Mouse (Mus musculus): ENCODE data around the gene Susd2. TPM values are rescaled to one million over a fixed set of nuclear protein-coding genes. Genes with fewer than 3 reads are reported as not detected.

Gene Susd2
- polyA plus RNA-seq, 1 experiment from 2014 or later, result 2.1 TPM

DNA sequence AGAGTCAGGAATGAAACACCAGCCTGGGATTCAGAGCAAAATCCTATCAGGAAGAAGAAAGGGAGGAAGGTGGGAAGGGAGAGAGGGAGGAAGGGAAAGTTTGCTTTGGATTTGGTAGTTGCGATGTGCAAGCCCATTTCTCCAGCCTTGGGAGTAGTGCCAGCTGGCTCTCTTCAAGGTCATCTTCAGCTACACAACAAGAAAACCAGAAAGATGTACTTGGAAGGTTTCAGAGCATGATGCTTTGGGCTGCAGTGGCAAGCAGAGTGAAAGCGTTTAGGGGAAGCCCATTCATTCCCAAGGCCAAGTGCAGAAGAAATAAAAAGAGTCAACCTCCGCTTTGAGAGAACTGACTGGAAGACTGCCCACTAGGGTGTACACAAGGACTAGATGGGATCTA, 16.3 kb downstream of the Susd2 start:
- no peak for ATAC-seq (replicated peaks; ENCODE audit: insufficient number of reproducible peaks, low FRiP score, low TSS enrichment)
- H3K4me1 ChIP-seq (ENCODE audit: control insufficient read depth, insufficient read depth, low read length), result no peaks in the 10 kb centered on the region
- 81% methylated on average over 3 of the region's 3 CpGs for WGBS (ENCODE audit: insufficient replicate concordance)

GRCm38 (mm10) chr10:75626991-75627390, 16.8 kb downstream of the Susd2 start:
- no peak for ATAC-seq (replicated peaks; ENCODE audit: insufficient number of reproducible peaks, low FRiP score, low TSS enrichment)
- WGBS (ENCODE audit: insufficient replicate concordance), result 56% methylated on average over 3 of the region's 3 CpGs

More for the DNA sequence above, 16.3 kb downstream of the Susd2 start:
- H3K9me3 ChIP-seq (replicated peaks; ENCODE audit: control insufficient read depth, low read length), result no peaks in the 10 kb centered on the region
- no peak overlapping the region for H3K4me2 ChIP-seq
- H3K27me3 ChIP-seq (ENCODE audit: control insufficient read depth, insufficient read depth, low read length), result no peaks in the 10 kb centered on the region
- H3K27ac ChIP-seq (ENCODE audit: low read depth, low read length), result no peak overlapping the region
- no peaks in the 10 kb centered on the region for H3K36me3 ChIP-seq (ENCODE audit: control insufficient read depth, insufficient read depth, low read length)
- H3K4me3 ChIP-seq (ENCODE audit: low read depth, low read length), result no peak overlapping the region
- no peak overlapping the region for H3K9ac ChIP-seq (ENCODE audit: low read depth, low read length)

DNA sequence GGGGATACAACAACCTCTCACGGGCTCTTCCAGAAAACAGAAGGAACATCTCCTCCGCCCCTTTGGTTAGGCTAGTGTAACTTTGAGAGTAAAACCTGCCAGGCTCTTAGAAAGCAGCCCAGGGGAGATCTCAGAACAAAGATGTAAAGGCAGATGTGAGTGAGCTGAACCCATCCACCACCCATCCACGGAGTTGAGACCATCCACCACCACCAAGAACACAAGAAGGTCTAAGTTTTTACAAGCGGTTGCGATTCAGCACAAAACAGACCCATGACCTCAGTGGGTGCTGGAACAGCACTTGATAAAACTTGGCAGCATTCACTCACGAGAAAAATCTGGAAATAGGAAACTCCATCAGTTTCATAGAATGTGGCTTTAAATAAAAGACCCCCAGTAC, 17.9 kb downstream of the Susd2 start:
- Histone ChIP-seq H3K36me3 (ENCODE audit: control insufficient read depth, insufficient read depth, low read length) (no peaks in the 10 kb centered on the region), H3K27me3 (ENCODE audit: control insufficient read depth, insufficient read depth, low read length) (no peaks in the 10 kb centered on the region), H3K4me3 (ENCODE audit: low read depth, low read length) (no peak overlapping the region), H3K4me2 (no peak overlapping the region), H3K4me1 (ENCODE audit: control insufficient read depth, insufficient read depth, low read length) (no peaks in the 10 kb centered on the region), H3K9ac (ENCODE audit: low read depth, low read length) (no peak overlapping the region), H3K27ac (ENCODE audit: low read depth, low read length) (no peak overlapping the region), H3K9me3 (replicated peaks; ENCODE audit: control insufficient read depth, low read length) (no peaks in the 10 kb centered on the region)
- 46% methylated on average over 6 of the region's 6 CpGs for WGBS (ENCODE audit: insufficient replicate concordance)
- no peak for ATAC-seq (replicated peaks; ENCODE audit: insufficient number of reproducible peaks, low FRiP score, low TSS enrichment)

More at GRCm38 (mm10) chr10:75626991-75627390, 16.8 kb downstream of the Susd2 start:
- Histone ChIP-seq H3K9me3 (replicated peaks; ENCODE audit: control insufficient read depth, low read length) (no peaks in the 10 kb centered on the region), H3K36me3 (ENCODE audit: control insufficient read depth, insufficient read depth, low read length) (no peaks in the 10 kb centered on the region), H3K27ac (ENCODE audit: low read depth, low read length) (no peak overlapping the region), H3K4me2 (no peak overlapping the region), H3K4me1 (ENCODE audit: control insufficient read depth, insufficient read depth, low read length) (no peaks in the 10 kb centered on the region), H3K9ac (ENCODE audit: low read depth, low read length) (no peak overlapping the region), H3K27me3 (ENCODE audit: control insufficient read depth, insufficient read depth, low read length) (no peaks in the 10 kb centered on the region), H3K4me3 (ENCODE audit: low read depth, low read length) (no peak overlapping the region)

DNA sequence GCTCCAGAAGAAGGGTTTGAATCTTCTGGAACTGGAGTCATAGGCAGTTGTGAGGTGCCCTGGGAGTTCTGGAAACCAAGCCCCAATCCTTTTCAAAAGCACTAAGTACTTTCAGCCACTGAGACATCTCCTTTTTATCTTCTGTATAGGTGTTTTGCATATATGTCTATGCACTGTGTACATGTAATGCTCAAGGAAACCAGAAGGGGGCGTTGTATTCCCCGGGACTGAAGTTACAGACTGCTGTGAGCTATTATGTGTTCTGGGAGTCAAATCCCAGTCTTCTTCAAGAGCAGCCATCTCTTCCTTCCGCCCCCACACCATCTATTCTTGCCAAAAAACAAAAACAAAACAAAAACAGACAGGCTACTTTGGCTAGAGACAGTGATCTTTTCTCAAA, 23.0 kb downstream of the Susd2 start:
- Histone ChIP-seq H3K9ac (ENCODE audit: low read depth, low read length) (no peak overlapping the region), H3K27me3 (ENCODE audit: control insufficient read depth, insufficient read depth, low read length) (no peaks in the 10 kb centered on the region), H3K27ac (ENCODE audit: low read depth, low read length) (no peak overlapping the region), H3K36me3 (ENCODE audit: control insufficient read depth, insufficient read depth, low read length) (no peaks in the 10 kb centered on the region), H3K4me2 (no peak overlapping the region), H3K4me1 (ENCODE audit: control insufficient read depth, insufficient read depth, low read length) (no peaks in the 10 kb centered on the region), H3K4me3 (ENCODE audit: low read depth, low read length) (no peak overlapping the region), H3K9me3 (replicated peaks; ENCODE audit: control insufficient read depth, low read length) (no peaks in the 10 kb centered on the region)
- 48% methylated on average over 3 of the region's 3 CpGs for WGBS (ENCODE audit: insufficient replicate concordance)
- no peak for ATAC-seq (replicated peaks; ENCODE audit: insufficient number of reproducible peaks, low FRiP score, low TSS enrichment)

- 78% methylated on average over 4 of the region's 4 CpGs for WGBS (ENCODE audit: insufficient replicate concordance)
- H3K4me2 ChIP-seq, result no peak overlapping the region
- no peaks in the 10 kb centered on the region for H3K27me3 ChIP-seq (ENCODE audit: control insufficient read depth, insufficient read depth, low read length)
- H3K36me3 ChIP-seq (ENCODE audit: control insufficient read depth, insufficient read depth, low read length), result no peaks in the 10 kb centered on the region
- no peaks in the 10 kb centered on the region for H3K4me1 ChIP-seq (ENCODE audit: control insufficient read depth, insufficient read depth, low read length)
- H3K4me3 ChIP-seq (ENCODE audit: low read depth, low read length), result no peak overlapping the region
- no peak overlapping the region for H3K9ac ChIP-seq (ENCODE audit: low read depth, low read length)
- H3K27ac ChIP-seq (ENCODE audit: low read depth, low read length), result no peak overlapping the region
- ATAC-seq (replicated peaks; ENCODE audit: insufficient number of reproducible peaks, low FRiP score, low TSS enrichment), result no peak
- H3K9me3 ChIP-seq (replicated peaks; ENCODE audit: control insufficient read depth, low read length), result no peaks in the 10 kb centered on the region
Measured at GRCm38 (mm10) chr10:75616044-75616443, 27.8 kb downstream of the Susd2 start.

- H3K4me1 ChIP-seq (ENCODE audit: control insufficient read depth, insufficient read depth, low read length), result peaks cover 1% of the 10 kb centered on the region; the same call in 1 of the 2 replicates
- no peaks in the 10 kb centered on the region for H3K9me3 ChIP-seq (replicated peaks; ENCODE audit: control insufficient read depth, low read length)
- H3K4me3 ChIP-seq (ENCODE audit: low read depth, low read length), result no peak overlapping the region
- H3K9ac ChIP-seq (ENCODE audit: low read depth, low read length), result no peak overlapping the region
- 0 out of 2 replicates have a peak, but pooled peaks cover 2% of the 10 kb centered on the region for H3K36me3 ChIP-seq (ENCODE audit: control insufficient read depth, insufficient read depth, low read length)
- no peak for ATAC-seq (replicated peaks; ENCODE audit: insufficient number of reproducible peaks, low FRiP score, low TSS enrichment)
- 0 out of 2 replicates have a peak, but pooled peaks cover 4% of the 10 kb centered on the region for H3K27me3 ChIP-seq (ENCODE audit: control insufficient read depth, insufficient read depth, low read length)
- no peak overlapping the region for H3K27ac ChIP-seq (ENCODE audit: low read depth, low read length)
- WGBS (ENCODE audit: insufficient replicate concordance), result 36% methylated on average over 7 of the region's 7 CpGs
- no peak overlapping the region for H3K4me2 ChIP-seq
Measured at GRCm38 (mm10) chr10:75610486-75610885, 33.3 kb downstream of the Susd2 start.

DNA sequence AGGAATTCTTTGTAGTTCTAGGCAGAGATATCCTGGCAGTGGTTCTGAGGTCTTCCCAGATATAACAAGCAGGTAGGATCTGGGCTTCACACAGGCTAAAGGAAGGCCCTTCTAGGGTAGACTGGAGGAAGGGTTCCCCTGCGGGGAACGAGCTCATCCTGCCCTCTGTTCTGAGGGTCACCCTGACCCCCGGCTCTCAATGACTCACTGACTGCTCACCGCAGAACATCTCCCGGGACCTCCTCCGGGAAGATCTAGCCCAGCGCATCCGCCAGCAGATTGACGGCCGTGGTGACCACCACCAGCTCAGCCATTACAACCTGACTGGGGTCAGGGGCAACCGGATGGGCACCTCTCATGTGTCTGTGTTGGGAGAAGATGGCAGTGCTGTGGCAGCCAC, 34.8 kb downstream of the Susd2 start:
- no peak for ATAC-seq (replicated peaks; ENCODE audit: insufficient number of reproducible peaks, low FRiP score, low TSS enrichment)
- WGBS (ENCODE audit: insufficient replicate concordance), result 88% methylated on average over 11 of the region's 11 CpGs
- Histone ChIP-seq H3K36me3 (ENCODE audit: control insufficient read depth, insufficient read depth, low read length) (0 out of 2 replicates have a peak, but pooled peaks cover 2% of the 10 kb centered on the region), H3K9ac (ENCODE audit: low read depth, low read length) (no peak overlapping the region), H3K27me3 (ENCODE audit: control insufficient read depth, insufficient read depth, low read length) (0 out of 2 replicates have a peak, but pooled peaks cover 4% of the 10 kb centered on the region), H3K4me2 (no peak overlapping the region), H3K9me3 (replicated peaks; ENCODE audit: control insufficient read depth, low read length) (no peaks in the 10 kb centered on the region), H3K27ac (ENCODE audit: low read depth, low read length) (no peak overlapping the region), H3K4me1 (ENCODE audit: control insufficient read depth, insufficient read depth, low read length) (peaks cover 3% of the 10 kb centered on the region; the same call in 1 of the 2 replicates), H3K4me3 (ENCODE audit: low read depth, low read length) (no peak overlapping the region)

GRCm38 (mm10) chr10:75607253-75607652, 36.6 kb downstream of the Susd2 start:
- H3K4me3 ChIP-seq (ENCODE audit: low read depth, low read length), result no peak overlapping the region
- ATAC-seq (replicated peaks; ENCODE audit: insufficient number of reproducible peaks, low FRiP score, low TSS enrichment), result no peak
- WGBS (ENCODE audit: insufficient replicate concordance), result 80% methylated on average over 4 of the region's 4 CpGs
- no peak overlapping the region for H3K9ac ChIP-seq (ENCODE audit: low read depth, low read length)
- H3K4me2 ChIP-seq, result no peak overlapping the region
- no peak overlapping the region for H3K27ac ChIP-seq (ENCODE audit: low read depth, low read length)
- peaks cover 3% of the 10 kb centered on the region; the same call in 1 of the 2 replicates for H3K4me1 ChIP-seq (ENCODE audit: control insufficient read depth, insufficient read depth, low read length)
- no peaks in the 10 kb centered on the region for H3K9me3 ChIP-seq (replicated peaks; ENCODE audit: control insufficient read depth, low read length)
- 0 out of 2 replicates have a peak, but pooled peaks cover 2% of the 10 kb centered on the region for H3K36me3 ChIP-seq (ENCODE audit: control insufficient read depth, insufficient read depth, low read length)
- H3K27me3 ChIP-seq (ENCODE audit: control insufficient read depth, insufficient read depth, low read length), result 0 out of 2 replicates have a peak, but pooled peaks cover 4% of the 10 kb centered on the region

DNA sequence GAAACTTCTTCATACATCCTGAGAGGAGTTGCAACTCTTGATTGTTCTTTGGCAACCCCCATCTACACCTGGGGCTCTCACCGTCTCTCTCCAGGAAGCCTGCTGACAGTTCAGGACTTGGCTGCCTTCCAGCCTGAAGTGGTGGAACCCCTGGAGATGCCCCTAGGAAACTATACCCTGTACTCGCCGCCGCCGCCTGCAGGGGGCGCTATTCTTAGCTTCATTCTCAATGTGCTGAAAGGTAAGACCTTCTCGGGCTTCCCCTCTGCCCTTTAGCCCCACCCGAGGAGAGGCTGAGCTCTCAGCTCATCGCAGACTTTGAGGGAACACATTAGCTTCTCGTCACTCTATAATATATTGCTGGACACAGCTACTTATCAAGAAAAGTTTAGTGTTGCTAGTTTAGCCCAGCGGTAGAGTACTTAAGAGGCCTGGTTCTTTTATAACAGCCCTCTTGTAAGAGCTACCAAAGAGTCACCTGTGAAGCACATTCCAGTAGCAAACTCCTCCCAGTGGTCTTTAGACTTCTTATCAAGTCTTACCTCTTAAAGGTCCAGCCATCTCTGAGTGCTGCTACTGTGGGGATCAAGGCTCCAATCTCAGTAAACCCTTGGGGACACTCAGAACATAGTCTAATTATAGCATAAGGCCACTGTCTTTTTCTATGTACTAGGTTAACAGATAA, 38.5 kb downstream of the Susd2 start:
- H3K27me3 ChIP-seq (ENCODE audit: control insufficient read depth, insufficient read depth, low read length), result 0 out of 2 replicates have a peak, but pooled peaks cover 4% of the 10 kb centered on the region
- H3K4me2 ChIP-seq, result no peak overlapping the region
- H3K4me1 ChIP-seq (ENCODE audit: control insufficient read depth, insufficient read depth, low read length), result peaks cover 3% of the 10 kb centered on the region; the same call in 1 of the 2 replicates
- no peak overlapping the region for H3K9ac ChIP-seq (ENCODE audit: low read depth, low read length)
- H3K36me3 ChIP-seq (ENCODE audit: control insufficient read depth, insufficient read depth, low read length), result 0 out of 2 replicates have a peak, but pooled peaks cover 2% of the 10 kb centered on the region
- H3K27ac ChIP-seq (ENCODE audit: low read depth, low read length), result no peak overlapping the region
- WGBS (ENCODE audit: insufficient replicate concordance), result 30% methylated on average over 11 of the region's 11 CpGs
- ATAC-seq (replicated peaks; ENCODE audit: insufficient number of reproducible peaks, low FRiP score, low TSS enrichment), result no peak
- no peak overlapping the region for H3K4me3 ChIP-seq (ENCODE audit: low read depth, low read length)
- no peaks in the 10 kb centered on the region for H3K9me3 ChIP-seq (replicated peaks; ENCODE audit: control insufficient read depth, low read length)
